Mouse (Mus musculus) hindbrain, embryonic 14.5 days (tissue): ENCODE measurements around the gene Caprin1. TPM values are rescaled to one million over a fixed set of nuclear protein-coding genes. Genes with fewer than 3 reads are reported as not detected.

Experiments
- ATAC-seq: fragments of 200-750 bp; cut with Nextera tagmentation; 2 replicates; pipeline ENCODE4 v1.8.0; 2017; ENCODE audit warnings: moderate number of reproducible peaks, mild to moderate bottlenecking, moderate TSS enrichment, moderate library complexity; ENCODE audit not compliant: low FRiP score
- DNase-seq: peaks from one replicate; pipeline ENCODE4 v3.0.0-alpha.2; 2015; ENCODE audit warnings: low spot score
- H3K27ac ChIP-seq: fragments of 300-500 bp; sonication (generic); 2 replicates; pipeline ENCODE4 v1.5.1; 2014; ENCODE audit warnings: mild to moderate bottlenecking, moderate library complexity
- H3K27me3 ChIP-seq: fragments of 300-500 bp; sonication (generic); 2 replicates; pipeline ENCODE4 v1.6.1; 2014; ENCODE audit warnings: mild to moderate bottlenecking, low read length, mixed read lengths; ENCODE audit not compliant: control insufficient read depth, insufficient read depth
- H3K36me3 ChIP-seq: fragments of 300-500 bp; sonication (generic); replicated peaks from 2 replicates; pipeline ENCODE4 v1.6.1; 2014; ENCODE audit not compliant: control insufficient read depth, insufficient read depth
- H3K4me1 ChIP-seq: fragments of 300-500 bp; sonication (generic); replicated peaks from 2 replicates; pipeline ENCODE4 v1.6.1; 2014; ENCODE audit warnings: antibody characterized with exemption, low read length, mixed read lengths; ENCODE audit not compliant: control insufficient read depth, insufficient read depth
- H3K4me2 ChIP-seq: fragments of 300-500 bp; sonication (generic); replicated peaks from 2 replicates; pipeline ENCODE4 v1.6.1; 2014; ENCODE audit warnings: mild to moderate bottlenecking, moderate library complexity
- H3K4me3 ChIP-seq: fragments of 300-500 bp; sonication (generic); replicated peaks from 2 replicates; pipeline ENCODE4 v1.5.1; 2014; ENCODE audit warnings: mild to moderate bottlenecking, low read length
- H3K9ac ChIP-seq: fragments of 300-500 bp; sonication (generic); 2 replicates; pipeline ENCODE4 v1.6.1; 2014
- H3K9me3 ChIP-seq: fragments of 300-500 bp; sonication (generic); 2 replicates; pipeline ENCODE4 v1.6.1; 2016; ENCODE audit warnings: low read length; ENCODE audit not compliant: control insufficient read depth
- WGBS: fragments of 180-500 bp; shearing (Covaris S2); extraction: QIAGEN DNeasy Blood & Tissue Kit; methylation state at CpG from one replicate; pipeline ENCODE4 v1.1.7; 2014; 5-methylcytosine and 5-hydroxymethylcytosine counted together
- polyA plus RNA-seq: library from polyadenylated mRNA; unstranded; fragments of >200 nt; fragmentation: Nextera tagmentation; extraction: Ambion mirVana; gene quantifications from 2 replicates; pipeline ENCODE4 v1.2.1, GENCODE M21; 2014

Caprin1 gene
- polyA plus RNA-seq, 1 experiment from 2014 or later = 399 TPM

- Histone ChIP-seq H3K4me3 (no peak overlapping the region), H3K36me3 (peaks cover 41% of the 10 kb centered on the region), H3K27me3 (no peaks in the 10 kb centered on the region), H3K4me2 (no peak overlapping the region), H3K9me3 (no peaks in the 10 kb centered on the region), H3K9ac (no peak overlapping the region), H3K4me1 (peaks cover 7% of the 10 kb centered on the region), H3K27ac (no peak overlapping the region)
- no peak for DNase-seq
- no peak for ATAC-seq
- 54% methylated on average over 1 of the region's 1 CpGs for WGBS
Measured at GRCm38 (mm10) chr2:103762492-103762891, 35.0 kb downstream of the Caprin1 start.

GRCm38 (mm10) chr2:103761993-103762392 is 35.5 kb downstream of the Caprin1 start:
- no peak overlapping the region for H3K27ac ChIP-seq
- H3K9me3 ChIP-seq = no peaks in the 10 kb centered on the region
- H3K27me3 ChIP-seq = no peaks in the 10 kb centered on the region
- H3K4me3 ChIP-seq = peak overlapping the region; percentile 54; the same call in 1 of the 2 replicates
- peaks cover 41% of the 10 kb centered on the region for H3K36me3 ChIP-seq
- ATAC-seq (no peak), DNase-seq (no peak)
- H3K4me1 ChIP-seq = peaks cover 7% of the 10 kb centered on the region
- 41% methylated on average over 4 of the region's 4 CpGs for WGBS
- no peak overlapping the region; the same call in 1 of the 2 replicates for H3K9ac ChIP-seq
- peak overlapping the region; percentile 89 for H3K4me2 ChIP-seq

- WGBS = under 1% methylated on average over 47 of the region's 47 CpGs
Measured at GRCm38 (mm10) chr2:103760906-103761716, 36.3 kb downstream of the Caprin1 start, which contains the start of gene Nat10. Gene Nat10 (minus strand): TSS chr2:103761270.

GRCm38 (mm10) chr2:103760421-103760820 is 37.0 kb downstream of the Caprin1 start:
- Histone ChIP-seq H3K4me2 (peak overlapping the region; percentile 89), H3K36me3 (peaks cover 37% of the 10 kb centered on the region), H3K4me3 (peak overlapping the region; percentile 54), H3K9me3 (no peaks in the 10 kb centered on the region), H3K4me1 (peaks cover 7% of the 10 kb centered on the region), H3K9ac (peak overlapping the region; percentile 60), H3K27me3 (no peaks in the 10 kb centered on the region), H3K27ac (peak overlapping the region; percentile 62)
- 2% methylated on average over 12 of the region's 12 CpGs for WGBS
- peak; percentile 8; the same call in 1 of the 2 replicates for ATAC-seq
- peak; percentile 29 for DNase-seq

More at GRCm38 (mm10) chr2:103760906-103761716, 36.3 kb downstream of the Caprin1 start, which contains the start of gene Nat10:
- peaks cover 39% of the 10 kb centered on the region for H3K36me3 ChIP-seq
- H3K4me3 ChIP-seq = peak within 1 kb of the TSS; percentile 54
- peak within 1 kb of the TSS; percentile 79 for H3K27ac ChIP-seq
- peak within 1 kb of the TSS; percentile 89 for H3K4me2 ChIP-seq
- DNase-seq (peak; percentile 100), ATAC-seq (peak; percentile 97)
- H3K9ac ChIP-seq = peak within 1 kb of the TSS; percentile 60
- H3K27me3 ChIP-seq = no peaks in the 10 kb centered on the region
- peaks cover 7% of the 10 kb centered on the region for H3K4me1 ChIP-seq
- H3K9me3 ChIP-seq = no peaks in the 10 kb centered on the region

GRCm38 (mm10) chr2:103755458-103756085 is 41.9 kb downstream of the Caprin1 start:
- 91% methylated on average over 9 of the region's 9 CpGs for WGBS
- Histone ChIP-seq H3K36me3 (peaks cover 55% of the 10 kb centered on the region), H3K4me2 (no peak overlapping the region)

GRCm38 (mm10) chr2:103754614-103755013 is 42.8 kb downstream of the Caprin1 start:
- Histone ChIP-seq H3K4me2 (no peak overlapping the region), H3K9ac (no peak overlapping the region), H3K36me3 (peaks cover 65% of the 10 kb centered on the region), H3K4me1 (no peaks in the 10 kb centered on the region; the same call in 1 of the 2 replicates), H3K9me3 (no peaks in the 10 kb centered on the region), H3K4me3 (no peak overlapping the region), H3K27ac (no peak overlapping the region), H3K27me3 (no peaks in the 10 kb centered on the region)
- DNase-seq (no peak), ATAC-seq (no peak)
- WGBS = 94% methylated on average over 3 of the region's 3 CpGs

More at GRCm38 (mm10) chr2:103755458-103756085, 41.9 kb downstream of the Caprin1 start:
- ATAC-seq (no peak), DNase-seq (no peak)
- Histone ChIP-seq H3K4me3 (no peak overlapping the region), H3K9me3 (no peaks in the 10 kb centered on the region), H3K27me3 (no peaks in the 10 kb centered on the region), H3K27ac (no peak overlapping the region), H3K9ac (no peak overlapping the region), H3K4me1 (no peaks in the 10 kb centered on the region; the same call in 1 of the 2 replicates)

- 95% methylated on average over 6 of the region's 6 CpGs for WGBS
- DNase-seq (no peak), ATAC-seq (no peak)
- Histone ChIP-seq H3K4me3 (no peak overlapping the region), H3K27ac (no peak overlapping the region), H3K4me1 (no peaks in the 10 kb centered on the region), H3K9ac (no peak overlapping the region), H3K27me3 (no peaks in the 10 kb centered on the region), H3K9me3 (no peaks in the 10 kb centered on the region), H3K4me2 (no peak overlapping the region), H3K36me3 (peaks cover 87% of the 10 kb centered on the region)
Measured at GRCm38 (mm10) chr2:103751771-103752170, 45.7 kb downstream of the Caprin1 start.

- Histone ChIP-seq H3K9ac (no peak overlapping the region), H3K36me3 (peaks cover 83% of the 10 kb centered on the region), H3K27me3 (no peaks in the 10 kb centered on the region), H3K4me2 (no peak overlapping the region), H3K4me3 (no peak overlapping the region), H3K9me3 (no peaks in the 10 kb centered on the region), H3K4me1 (no peaks in the 10 kb centered on the region), H3K27ac (no peak overlapping the region)
- DNase-seq (no peak), ATAC-seq (no peak)
- WGBS = 96% methylated on average over 3 of the region's 3 CpGs
Measured at GRCm38 (mm10) chr2:103749091-103749490, 48.4 kb downstream of the Caprin1 start.

GRCm38 (mm10) chr2:103747891-103748290 is 49.6 kb downstream of the Caprin1 start:
- Histone ChIP-seq H3K9ac (no peak overlapping the region), H3K27ac (no peak overlapping the region), H3K36me3 (peaks cover 80% of the 10 kb centered on the region), H3K9me3 (no peaks in the 10 kb centered on the region), H3K4me2 (no peak overlapping the region), H3K27me3 (no peaks in the 10 kb centered on the region), H3K4me1 (no peaks in the 10 kb centered on the region), H3K4me3 (no peak overlapping the region)
- ATAC-seq (no peak), DNase-seq (no peak)
- WGBS = 94% methylated on average over 9 of the region's 9 CpGs
